Mouse (Mus musculus): ENCODE results near the gene Rab11b. TPM values are rescaled to one million over a fixed set of nuclear protein-coding genes. Genes with fewer than 3 reads are reported as not detected.

The Rab11b gene
- total RNA-seq, 1 experiment from 2014 or later = 31.6 TPM

Other genes with a start within 250 kb of the Rab11b start
- gene Adamts10, start 236.3 kb downstream of the Rab11b start, total RNA-seq (2017) = 49.4 and 63.8 TPM in 2 replicates
- 54.8 and 76.2 TPM in 2 replicates for gene Myo1f, start 204.8 kb downstream of the Rab11b start, total RNA-seq (2017)
- 19.2 and 19.3 TPM in 2 replicates for gene Zfp414, start 131.4 kb downstream of the Rab11b start, total RNA-seq (2017)
- gene Pram1, start 122.5 kb downstream of the Rab11b start, total RNA-seq (2017) = 2.7 and 3.0 TPM in 2 replicates
- 275 and 543 TPM in 2 replicates for gene Hnrnpm, start 73.7 kb downstream of the Rab11b start, total RNA-seq (2017)
- 20.5 and 28.7 TPM in 2 replicates for gene March2, start 41.9 kb downstream of the Rab11b start, total RNA-seq (2017)
- gene Angptl4, start 21.3 kb upstream of the Rab11b start, total RNA-seq (2017) = 5.6 and 6.6 TPM in 2 replicates
- gene Kank3, start 50.0 kb upstream of the Rab11b start, total RNA-seq (2017) = 7.6 and 12.8 TPM in 2 replicates
- gene Rps28, start 64.0 kb upstream of the Rab11b start, total RNA-seq (2017) = 2,029 and 3,129 TPM in 2 replicates
- gene Ndufa7, start 64.0 kb upstream of the Rab11b start, total RNA-seq (2017) = 123 and 126 TPM in 2 replicates
- 11.3 and 22.1 TPM in 2 replicates for gene Cd320, start 82.6 kb upstream of the Rab11b start, total RNA-seq (2017)
- gene Gm7029, start 113.3 kb upstream of the Rab11b start, total RNA-seq (2017) = not detected in 2 replicates
- gene Kifc1, start 130.1 kb upstream of the Rab11b start, total RNA-seq (2017) = 24.7 and 37.6 TPM in 2 replicates
- gene Platr17, start 144.6 kb upstream of the Rab11b start, total RNA-seq (2017) = 3.3 and 4.4 TPM in 2 replicates
- 26.5 and 27.7 TPM in 2 replicates for gene Daxx, start 148.9 kb upstream of the Rab11b start, total RNA-seq (2017)
- 71.1 and 79.8 TPM in 2 replicates for gene Tapbp, start 155.4 kb upstream of the Rab11b start, total RNA-seq (2017)
- 20.4 and 21.4 TPM in 2 replicates for gene Zbtb22, start 155.4 kb upstream of the Rab11b start, total RNA-seq (2017)
- 36.6 and 57.1 TPM in 2 replicates for gene Rgl2, start 169.0 kb upstream of the Rab11b start, total RNA-seq (2017)
- gene Pfdn6, start 179.8 kb upstream of the Rab11b start, total RNA-seq (2017) = 89.1 and 115 TPM in 2 replicates
- gene Wdr46, start 180.1 kb upstream of the Rab11b start, total RNA-seq (2017) = 34.8 and 57.1 TPM in 2 replicates
- gene B3galt4, start 191.0 kb upstream of the Rab11b start, total RNA-seq (2017) = 3.1 and 7.3 TPM in 2 replicates
- 18.1 and 19.1 TPM in 2 replicates for gene Vps52, start 195.3 kb upstream of the Rab11b start, total RNA-seq (2017)
- 1,150 and 1,883 TPM in 2 replicates for gene Rps18, start 195.5 kb upstream of the Rab11b start, total RNA-seq (2017)
- 1,467 and 1,957 TPM in 2 replicates for gene H2-K1, start 239.8 kb upstream of the Rab11b start, total RNA-seq (2017)

Measured in hematopoietic stem cell, adult 5-6 weeks (primary cell).